ENCODE assay signal across 26 mouse cellular contexts in the genomic region with DNA sequence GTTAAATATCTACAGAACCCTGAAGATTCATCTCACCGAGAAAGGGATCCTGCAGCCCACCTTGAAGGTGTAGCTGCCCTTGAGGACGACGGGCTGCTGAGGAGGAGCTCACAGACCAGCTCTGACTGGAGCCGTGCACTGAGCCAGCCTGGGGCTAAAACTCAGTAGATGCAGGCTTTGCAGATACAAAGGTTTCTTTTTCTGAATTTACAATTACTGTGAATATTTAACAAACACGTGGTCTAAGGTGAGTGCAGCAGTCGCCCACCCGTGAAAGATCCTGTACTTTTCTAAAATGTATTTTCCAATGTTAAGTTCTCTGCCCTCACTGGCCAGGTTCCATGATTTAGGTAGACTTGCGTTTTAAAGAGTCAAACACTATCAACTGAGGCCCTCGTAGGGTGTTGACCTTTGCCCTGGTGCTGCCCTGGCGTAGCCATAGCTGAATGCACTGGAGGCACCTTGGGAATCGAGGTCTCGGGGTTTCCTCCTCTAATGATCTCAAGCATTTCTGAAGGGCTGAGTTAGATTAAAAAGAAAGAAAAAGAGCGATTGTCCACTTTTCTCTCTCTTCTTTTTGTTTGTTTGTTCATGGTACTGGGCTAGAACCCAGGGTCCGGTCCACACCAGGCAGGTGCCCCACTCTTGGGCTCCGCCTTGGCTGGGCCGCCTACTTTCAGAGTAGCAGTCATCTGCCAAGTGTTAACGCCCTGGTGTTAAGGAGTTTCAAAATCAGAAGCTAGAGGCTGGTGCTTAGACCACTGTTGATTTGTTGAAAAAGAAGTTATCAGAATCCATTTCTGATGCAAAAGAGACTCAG. TPM values are rescaled to one million over a fixed set of nuclear protein-coding genes. Genes with fewer than 3 reads are reported as not detected.
DNase-seq lines count a peak whose midpoint lies in the region; ATAC-seq and TF ChIP-seq lines count a peak whose summit lies in the region.
"Had no signal": no experiment of that assay in that cellular context is flagged by ENCODE, and none has a peak within 500 bp of the region (broad histone marks: within the 10 kb centered on the region; RNA-seq: fewer than 3 reads in every experiment).

No protein-coding gene starts in this region.

- TF ChIP-seq CTCF in E14TG2a.4 (conservative IDR thresholded peaks at IDR 0.05; ENCODE audit: low read length), result no peak
- TF ChIP-seq CTCF in intestine, postnatal 0 days (IDR thresholded peaks at IDR 0.05; ENCODE audit: low read depth), result no peak
- TF ChIP-seq CTCF in stomach, postnatal 0 days (IDR thresholded peaks at IDR 0.05; ENCODE audit: low read depth), result no peak

- peaks cover 21% of the 10 kb centered on the region for H3K36me3 ChIP-seq in E14TG2a.4 (ENCODE audit: insufficient read depth, low read length)
- 0 out of 2 replicates have a peak, but pooled peaks cover 8% of the 10 kb centered on the region for H3K36me3 ChIP-seq in intestine, postnatal 0 days (ENCODE audit: control insufficient read depth, insufficient read depth)
- no peaks in the 10 kb centered on the region for H3K36me3 ChIP-seq in kidney, embryonic 14.5 days (ENCODE audit: control insufficient read depth, insufficient read depth, low read length)
- no peaks in the 10 kb centered on the region for H3K36me3 ChIP-seq in stomach, postnatal 0 days (ENCODE audit: control insufficient read depth, insufficient read depth, low read length)
- H3K36me3 ChIP-seq: embryonic facial prominence, embryonic 12.5 days; heart, embryonic 15.5 days; limb, embryonic 10.5 days; liver, embryonic 15.5 days; lung, embryonic 15.5 days; midbrain, embryonic 15.5 days; neural tube, embryonic 13.5 days had no signal

- 42% methylated on average over 17 of the region's 17 CpGs for WGBS in intestine, postnatal 0 days
- WGBS in kidney, embryonic 14.5 days, result 58% methylated on average over 17 of the region's 17 CpGs
- WGBS in stomach, postnatal 0 days, result 64% methylated on average over 17 of the region's 17 CpGs

- H3K9ac ChIP-seq in intestine, postnatal 0 days (ENCODE audit: low read depth, low read length), result no peak overlapping the region
- H3K9ac ChIP-seq in kidney, embryonic 14.5 days (ENCODE audit: low read depth, low read length), result no peak overlapping the region; the same call in 1 of the 2 replicates
- no peak overlapping the region for H3K9ac ChIP-seq in stomach, postnatal 0 days (ENCODE audit: low read length)
- H3K9ac ChIP-seq: embryonic facial prominence, embryonic 12.5 days; forebrain, embryonic 13.5 days; heart, embryonic 15.5 days; liver, embryonic 15.5 days; lung, embryonic 15.5 days; midbrain, embryonic 15.5 days; neural tube, embryonic 13.5 days had no signal

- H3K27ac ChIP-seq in intestine, postnatal 0 days (ENCODE audit: low read depth, low read length), result peak overlapping the region; percentile 84
- peak overlapping the region; percentile 78 for H3K27ac ChIP-seq in kidney, embryonic 14.5 days (ENCODE audit: low read depth, low read length)
- no peak overlapping the region for H3K27ac ChIP-seq in stomach, postnatal 0 days (replicated peaks)
- H3K27ac ChIP-seq: embryonic facial prominence, embryonic 12.5 days; forebrain, embryonic 13.5 days; heart, embryonic 15.5 days; limb, embryonic 10.5 days; liver, embryonic 15.5 days; lung, embryonic 15.5 days; macrophage; midbrain, embryonic 15.5 days; neural tube, embryonic 13.5 days had no signal

- peak overlapping the region; percentile 18; the same call in 1 of the 2 replicates for H3K4me2 ChIP-seq in intestine, postnatal 0 days (replicated peaks; ENCODE audit: low read depth)
- no peak overlapping the region for H3K4me2 ChIP-seq in kidney, embryonic 14.5 days (replicated peaks; ENCODE audit: low read depth, low read length)
- no peak overlapping the region for H3K4me2 ChIP-seq in stomach, postnatal 0 days (replicated peaks; ENCODE audit: low read depth)
- H3K4me2 ChIP-seq: embryonic facial prominence, embryonic 12.5 days; forebrain, embryonic 13.5 days; heart, embryonic 15.5 days; liver, embryonic 15.5 days; lung, embryonic 15.5 days; midbrain, embryonic 15.5 days; neural tube, embryonic 13.5 days had no signal

- no peak for TF ChIP-seq EP300 in stomach, postnatal 0 days (optimal IDR thresholded peaks at IDR 0.05)

- H3K4me3 ChIP-seq in E14TG2a.4 (replicated peaks; ENCODE audit: low read length), result peak overlapping the region; percentile 32
- H3K4me3 ChIP-seq in intestine, postnatal 0 days (ENCODE audit: low read depth, low read length), result no peak overlapping the region
- no peak overlapping the region for H3K4me3 ChIP-seq in kidney, embryonic 14.5 days (ENCODE audit: low read length)
- H3K4me3 ChIP-seq in stomach, postnatal 0 days (ENCODE audit: low read depth, low read length), result no peak overlapping the region
- H3K4me3 ChIP-seq: embryonic facial prominence, embryonic 12.5 days; erythroblast, embryonic 14.5 days; forebrain, embryonic 13.5 days; heart, embryonic 15.5 days; limb, embryonic 10.5 days; liver, embryonic 15.5 days; lung, embryonic 15.5 days; midbrain, embryonic 15.5 days; myocyte; neural tube, embryonic 13.5 days had no signal

- peaks cover 93% of the 10 kb centered on the region for H3K4me1 ChIP-seq in E14TG2a.4 (replicated peaks; ENCODE audit: low read depth, low read length)
- 0 out of 2 replicates have a peak, but pooled peaks cover 7% of the 10 kb centered on the region for H3K4me1 ChIP-seq in intestine, postnatal 0 days (replicated peaks; ENCODE audit: control insufficient read depth, insufficient read depth, low read length)
- peaks cover 30% of the 10 kb centered on the region for H3K4me1 ChIP-seq in kidney, embryonic 14.5 days (ENCODE audit: control insufficient read depth, insufficient read depth, low read length)
- H3K4me1 ChIP-seq in stomach, postnatal 0 days (replicated peaks; ENCODE audit: control insufficient read depth, insufficient read depth), result no peaks in the 10 kb centered on the region

- peak; percentile 70 for ATAC-seq in intestine, postnatal 0 days
- no peak for ATAC-seq in kidney, embryonic 14.5 days (ENCODE audit: low FRiP score, low TSS enrichment)
- ATAC-seq in stomach, postnatal 0 days (ENCODE audit: low FRiP score, low TSS enrichment), result no peak
- ATAC-seq: CD4-positive, CD25-positive, alpha-beta regulatory T cell, adult 4 months; forebrain, embryonic 13.5 days; midbrain, embryonic 15.5 days; Patski had no signal

- peak; percentile 40 to 68 for DNase-seq in kidney, postnatal 25 days
- no peak for DNase-seq in stomach, postnatal 0 days (ENCODE audit: low spot score)
- no peak for DNase-seq in thymus, postnatal 14 days
- no peak for DNase-seq in right cerebral cortex, postnatal 4 days
- DNase-seq: adrenal gland, postnatal 36 days; cerebellum, adult 11 months; cerebellum, postnatal 10 days; liver; retina, postnatal 1 day; thymus, adult 2 months had no signal

- no peaks in the 10 kb centered on the region for H3K9me3 ChIP-seq in E14TG2a.4 (ENCODE audit: low read length)
- no peaks in the 10 kb centered on the region for H3K9me3 ChIP-seq in intestine, postnatal 0 days (ENCODE audit: control insufficient read depth)
- no peaks in the 10 kb centered on the region for H3K9me3 ChIP-seq in kidney, embryonic 14.5 days (ENCODE audit: control insufficient read depth, low read length)
- H3K9me3 ChIP-seq in stomach, postnatal 0 days (ENCODE audit: control insufficient read depth, low read length), result no peaks in the 10 kb centered on the region
- H3K9me3 ChIP-seq: embryonic facial prominence, embryonic 12.5 days; forebrain, embryonic 13.5 days; heart, embryonic 15.5 days; limb, embryonic 10.5 days; liver, embryonic 15.5 days; lung, embryonic 15.5 days; midbrain, embryonic 15.5 days; neural tube, embryonic 13.5 days had no signal

- no peaks in the 10 kb centered on the region for H3K27me3 ChIP-seq in E14TG2a.4 (ENCODE audit: insufficient read depth, low read length)
- no peaks in the 10 kb centered on the region for H3K27me3 ChIP-seq in intestine, postnatal 0 days (replicated peaks; ENCODE audit: control insufficient read depth, insufficient read depth, low read length)
- no peaks in the 10 kb centered on the region for H3K27me3 ChIP-seq in kidney, embryonic 14.5 days (ENCODE audit: control insufficient read depth, insufficient read depth, low read length)
- no peaks in the 10 kb centered on the region for H3K27me3 ChIP-seq in stomach, postnatal 0 days (ENCODE audit: control insufficient read depth, insufficient read depth, low read length)
- H3K27me3 ChIP-seq: midbrain, embryonic 15.5 days; neural tube, embryonic 13.5 days; Patski had no signal

RNA-seq across cellular contexts. Expression of gene Cds1, which starts 56.8 kb away (rescaled TPM):
- polyA plus RNA-seq in intestine, postnatal 0 days (2015; fragmentation: Nextera tagmentation; extraction: Ambion mirVana), result 31.9 and 32.2 TPM in 2 replicates
- 6.4 and 10.9 TPM in 2 replicates for polyA plus RNA-seq in kidney, embryonic 14.5 days (2014; fragmentation: Nextera tagmentation; extraction: Ambion mirVana)
- 18.0 and 18.5 TPM in 2 replicates for polyA plus RNA-seq in stomach, postnatal 0 days (2015; fragmentation: Nextera tagmentation; extraction: Ambion mirVana)
- polyA plus RNA-seq: CD4-positive, CD25-positive, alpha-beta regulatory T cell, adult 4 months; erythroblast, embryonic 14.5 days; myocyte had no signal

Comparison
In these comparisons a context has a peak if more than half of its experiments do, and no peak if none do; other contexts are left out.
1. DNase-seq: peak in kidney, postnatal 25 days (2 of 2); none in stomach, postnatal 0 days (single experiment), thymus, postnatal 14 days (single experiment) and right cerebral cortex, postnatal 4 days (single experiment).